Mouse (Mus musculus): Measurements from ENCODE around the gene Ccdc93. TPM values are rescaled to one million over a fixed set of nuclear protein-coding genes. Genes with fewer than 3 reads are reported as not detected.

The Ccdc93 gene
- polyA plus RNA-seq, 1 experiment from 2014 or later = 10.8 TPM

DNA sequence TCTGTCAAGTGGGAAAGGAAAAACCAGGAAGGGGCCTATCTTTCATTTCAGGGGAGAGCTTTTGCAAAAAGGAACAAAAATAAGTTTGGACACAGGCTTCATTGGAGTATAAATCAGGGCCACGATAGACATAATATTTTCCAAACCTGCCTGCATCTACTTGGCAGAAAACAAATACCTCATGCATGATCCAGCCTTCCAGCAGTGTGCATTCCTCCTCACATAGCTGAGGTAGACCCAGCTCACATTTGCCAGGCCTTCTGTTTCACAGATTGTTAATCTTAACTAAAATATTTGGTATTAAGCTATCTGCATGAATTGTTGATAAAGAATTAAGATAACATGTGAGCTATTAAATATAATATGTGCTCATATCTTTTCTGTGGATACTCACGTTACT, 37.7 kb upstream of the Ccdc93 start:
- Histone ChIP-seq H3K4me1 (ENCODE audit: control insufficient read depth, insufficient read depth, low read length) (peaks cover 6% of the 10 kb centered on the region), H3K9me3 (ENCODE audit: control insufficient read depth, low read length) (no peaks in the 10 kb centered on the region), H3K4me2 (ENCODE audit: low read depth, severe bottlenecking) (no peak overlapping the region), H3K4me3 (ENCODE audit: low read depth, low read length) (no peak overlapping the region), H3K27me3 (ENCODE audit: control insufficient read depth, insufficient read depth, low read length) (no peaks in the 10 kb centered on the region), H3K36me3 (ENCODE audit: control insufficient read depth, insufficient read depth, low read length) (no peaks in the 10 kb centered on the region), H3K27ac (replicated peaks; ENCODE audit: low read depth, low read length) (no peak overlapping the region), H3K9ac (ENCODE audit: low read length) (no peak overlapping the region)
- DNase-seq (ENCODE audit: low spot score) (no peak), ATAC-seq (ENCODE audit: insufficient number of reproducible peaks, low FRiP score, low TSS enrichment, low read depth) (no peak)
- WGBS = 75% methylated on average over 2 of the region's 2 CpGs

GRCm38 (mm10) chr1:121394764-121395163, 36.1 kb upstream of the Ccdc93 start:
- Histone ChIP-seq H3K4me3 (ENCODE audit: low read depth, low read length) (no peak overlapping the region), H3K9ac (ENCODE audit: low read length) (no peak overlapping the region), H3K4me2 (ENCODE audit: low read depth, severe bottlenecking) (no peak overlapping the region), H3K27ac (replicated peaks; ENCODE audit: low read depth, low read length) (no peak overlapping the region), H3K27me3 (ENCODE audit: control insufficient read depth, insufficient read depth, low read length) (no peaks in the 10 kb centered on the region), H3K36me3 (ENCODE audit: control insufficient read depth, insufficient read depth, low read length) (no peaks in the 10 kb centered on the region), H3K9me3 (ENCODE audit: control insufficient read depth, low read length) (no peaks in the 10 kb centered on the region), H3K4me1 (ENCODE audit: control insufficient read depth, insufficient read depth, low read length) (peaks cover 6% of the 10 kb centered on the region)
- no peak for ATAC-seq (ENCODE audit: insufficient number of reproducible peaks, low FRiP score, low TSS enrichment, low read depth)
- DNase-seq (ENCODE audit: low spot score) = no peak
- WGBS = 23% methylated on average over 5 of the region's 5 CpGs

DNA sequence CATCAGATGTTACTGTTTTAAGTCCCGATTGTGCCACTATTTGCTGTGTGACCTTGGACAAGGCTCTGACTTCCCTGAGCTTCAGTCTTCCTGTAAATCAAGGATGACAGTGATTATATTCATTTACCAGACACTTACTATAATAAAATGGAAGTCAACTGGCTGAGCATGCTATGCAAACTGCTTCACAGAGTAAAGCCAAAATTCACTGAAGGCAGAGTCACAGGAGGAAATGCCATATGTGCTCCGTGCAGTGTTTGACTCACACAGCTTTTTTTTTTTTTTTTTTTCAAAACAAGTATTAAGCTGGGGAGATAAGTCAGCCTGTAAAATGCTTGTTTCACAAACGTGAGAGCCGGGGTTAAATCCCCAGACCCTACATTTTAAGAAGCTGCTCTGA, 34.3 kb upstream of the Ccdc93 start:
- peaks cover 6% of the 10 kb centered on the region for H3K4me1 ChIP-seq (ENCODE audit: control insufficient read depth, insufficient read depth, low read length)
- WGBS = 77% methylated on average over 4 of the region's 4 CpGs
- DNase-seq (ENCODE audit: low spot score) = no peak
- no peak overlapping the region for H3K4me2 ChIP-seq (ENCODE audit: low read depth, severe bottlenecking)
- no peak overlapping the region for H3K4me3 ChIP-seq (ENCODE audit: low read depth, low read length)
- no peak overlapping the region for H3K9ac ChIP-seq (ENCODE audit: low read length)
- no peak for ATAC-seq (ENCODE audit: insufficient number of reproducible peaks, low FRiP score, low TSS enrichment, low read depth)
- H3K36me3 ChIP-seq (ENCODE audit: control insufficient read depth, insufficient read depth, low read length) = no peaks in the 10 kb centered on the region
- no peaks in the 10 kb centered on the region for H3K27me3 ChIP-seq (ENCODE audit: control insufficient read depth, insufficient read depth, low read length)
- H3K27ac ChIP-seq (replicated peaks; ENCODE audit: low read depth, low read length) = no peak overlapping the region
- no peaks in the 10 kb centered on the region for H3K9me3 ChIP-seq (ENCODE audit: control insufficient read depth, low read length)

- Histone ChIP-seq H3K4me2 (ENCODE audit: low read depth, severe bottlenecking) (no peak overlapping the region), H3K9ac (ENCODE audit: low read length) (no peak overlapping the region), H3K4me3 (ENCODE audit: low read depth, low read length) (no peak overlapping the region), H3K27me3 (ENCODE audit: control insufficient read depth, insufficient read depth, low read length) (no peaks in the 10 kb centered on the region), H3K36me3 (ENCODE audit: control insufficient read depth, insufficient read depth, low read length) (no peaks in the 10 kb centered on the region), H3K4me1 (ENCODE audit: control insufficient read depth, insufficient read depth, low read length) (peaks cover 6% of the 10 kb centered on the region), H3K9me3 (ENCODE audit: control insufficient read depth, low read length) (no peaks in the 10 kb centered on the region), H3K27ac (replicated peaks; ENCODE audit: low read depth, low read length) (no peak overlapping the region)
- DNase-seq (ENCODE audit: low spot score) (no peak), ATAC-seq (ENCODE audit: insufficient number of reproducible peaks, low FRiP score, low TSS enrichment, low read depth) (no peak)
- WGBS = 82% methylated on average over 4 of the region's 4 CpGs
These were observed 32.6 kb upstream of the Ccdc93 start for GRCm38 (mm10) chr1:121398231-121398630.

GRCm38 (mm10) chr1:121398986-121399881, 31.6 kb upstream of the Ccdc93 start:
- WGBS = 76% methylated on average over 14 of the region's 14 CpGs

DNA sequence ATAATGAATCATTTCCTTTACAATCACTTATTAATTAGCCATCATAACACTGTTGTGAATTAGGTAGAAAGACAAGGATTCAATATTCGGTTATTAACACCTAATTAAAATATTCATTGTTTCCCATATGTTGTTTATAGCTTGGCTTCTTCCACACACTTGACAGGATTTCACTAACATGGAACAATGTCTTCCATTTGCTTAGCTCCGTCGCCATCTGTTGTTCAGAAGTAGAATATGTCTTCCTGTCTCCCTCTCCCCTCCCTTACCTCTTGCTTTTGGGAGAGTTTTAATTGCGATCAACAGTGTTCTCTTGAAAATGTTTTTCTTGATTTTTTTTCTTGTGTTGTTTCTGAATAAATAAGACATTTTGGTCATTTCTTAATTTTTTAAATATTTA, 30.6 kb upstream of the Ccdc93 start:
- peaks cover 2% of the 10 kb centered on the region; the same call in 1 of the 2 replicates for H3K4me1 ChIP-seq (ENCODE audit: control insufficient read depth, insufficient read depth, low read length)
- H3K9me3 ChIP-seq (ENCODE audit: control insufficient read depth, low read length) = no peaks in the 10 kb centered on the region
- WGBS = 28% methylated on average over 4 of the region's 4 CpGs
- H3K4me3 ChIP-seq (ENCODE audit: low read depth, low read length) = no peak overlapping the region
- no peak overlapping the region for H3K9ac ChIP-seq (ENCODE audit: low read length)
- DNase-seq (ENCODE audit: low spot score) (no peak), ATAC-seq (ENCODE audit: insufficient number of reproducible peaks, low FRiP score, low TSS enrichment, low read depth) (no peak)
- H3K36me3 ChIP-seq (ENCODE audit: control insufficient read depth, insufficient read depth, low read length) = no peaks in the 10 kb centered on the region
- no peak overlapping the region for H3K4me2 ChIP-seq (ENCODE audit: low read depth, severe bottlenecking)
- no peak overlapping the region for H3K27ac ChIP-seq (replicated peaks; ENCODE audit: low read depth, low read length)
- H3K27me3 ChIP-seq (ENCODE audit: control insufficient read depth, insufficient read depth, low read length) = no peaks in the 10 kb centered on the region

More at GRCm38 (mm10) chr1:121398986-121399881, 31.6 kb upstream of the Ccdc93 start:
- Histone ChIP-seq H3K9ac (ENCODE audit: low read length) (no peak overlapping the region), H3K4me1 (ENCODE audit: control insufficient read depth, insufficient read depth, low read length) (peaks cover 6% of the 10 kb centered on the region), H3K27ac (replicated peaks; ENCODE audit: low read depth, low read length) (no peak overlapping the region), H3K36me3 (ENCODE audit: control insufficient read depth, insufficient read depth, low read length) (no peaks in the 10 kb centered on the region), H3K4me3 (ENCODE audit: low read depth, low read length) (no peak overlapping the region), H3K9me3 (ENCODE audit: control insufficient read depth, low read length) (no peaks in the 10 kb centered on the region), H3K4me2 (ENCODE audit: low read depth, severe bottlenecking) (no peak overlapping the region), H3K27me3 (ENCODE audit: control insufficient read depth, insufficient read depth, low read length) (no peaks in the 10 kb centered on the region)
- ATAC-seq (ENCODE audit: insufficient number of reproducible peaks, low FRiP score, low TSS enrichment, low read depth) = no peak
- no peak for DNase-seq (ENCODE audit: low spot score)

DNA sequence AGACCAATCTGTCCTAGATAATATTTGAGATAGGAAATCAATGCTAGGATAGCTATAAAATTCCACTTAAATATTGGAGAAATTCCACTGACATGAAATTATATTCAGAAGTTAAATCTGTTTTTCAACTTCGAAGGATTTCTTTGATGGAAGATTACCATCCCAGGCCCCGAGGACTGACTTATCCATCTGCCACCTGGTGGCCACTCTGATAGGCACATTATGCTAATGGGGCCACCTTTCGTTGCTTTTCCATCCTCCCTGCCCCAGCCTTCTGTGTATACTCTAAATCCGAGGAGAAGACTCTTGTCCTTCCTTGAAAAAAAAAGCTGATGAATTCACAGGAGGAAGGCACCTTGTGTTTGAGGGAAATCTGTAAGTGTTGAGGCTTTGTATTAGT, 11.8 kb upstream of the Ccdc93 start:
- Histone ChIP-seq H3K4me2 (ENCODE audit: low read depth, severe bottlenecking) (no peak overlapping the region), H3K9ac (ENCODE audit: low read length) (no peak overlapping the region), H3K9me3 (ENCODE audit: control insufficient read depth, low read length) (no peaks in the 10 kb centered on the region), H3K36me3 (ENCODE audit: control insufficient read depth, insufficient read depth, low read length) (no peaks in the 10 kb centered on the region), H3K4me1 (ENCODE audit: control insufficient read depth, insufficient read depth, low read length) (no peaks in the 10 kb centered on the region), H3K4me3 (ENCODE audit: low read depth, low read length) (no peak overlapping the region), H3K27me3 (ENCODE audit: control insufficient read depth, insufficient read depth, low read length) (no peaks in the 10 kb centered on the region), H3K27ac (replicated peaks; ENCODE audit: low read depth, low read length) (no peak overlapping the region)
- no peak for ATAC-seq (ENCODE audit: insufficient number of reproducible peaks, low FRiP score, low TSS enrichment, low read depth)
- WGBS = 44% methylated on average over 4 of the region's 4 CpGs
- no peak for DNase-seq (ENCODE audit: low spot score)

DNA sequence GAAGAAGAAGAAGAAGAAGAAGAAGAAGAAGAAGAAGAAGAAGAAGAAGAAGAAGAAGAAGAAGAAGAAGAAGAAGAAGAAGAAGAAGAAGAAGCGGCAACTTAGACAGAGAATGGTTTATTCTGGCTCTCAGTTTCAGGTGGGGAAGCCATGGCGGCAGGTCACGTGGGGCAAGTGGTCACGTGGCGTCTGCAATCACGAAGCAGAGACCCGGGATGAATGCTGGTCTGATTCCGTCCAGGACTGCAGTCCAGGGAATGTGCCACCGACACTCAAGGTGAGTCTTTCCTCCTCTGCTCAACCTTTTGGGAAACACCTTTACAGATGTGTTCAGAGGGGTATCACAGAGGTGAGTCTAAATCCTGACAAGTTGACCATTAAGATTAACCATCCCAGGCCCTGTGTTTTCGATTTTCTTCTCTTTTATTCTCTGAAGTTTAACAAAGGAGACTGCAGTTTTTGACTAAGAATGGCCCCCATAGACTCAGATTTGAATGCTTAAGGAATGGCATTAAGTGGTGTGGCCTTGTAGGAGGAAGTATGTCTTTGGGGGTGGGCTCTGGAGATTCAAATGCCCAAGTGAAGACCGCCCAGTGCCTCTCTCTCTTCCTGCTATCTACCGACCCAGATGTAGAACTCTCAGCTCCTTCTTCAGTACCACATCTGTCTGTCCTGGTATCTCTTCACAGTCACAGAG, 11.1 kb upstream of the Ccdc93 start:
- Histone ChIP-seq H3K9ac (ENCODE audit: low read length) (no peak overlapping the region), H3K4me3 (ENCODE audit: low read depth, low read length) (no peak overlapping the region), H3K4me2 (ENCODE audit: low read depth, severe bottlenecking) (no peak overlapping the region), H3K4me1 (ENCODE audit: control insufficient read depth, insufficient read depth, low read length) (no peaks in the 10 kb centered on the region), H3K9me3 (ENCODE audit: control insufficient read depth, low read length) (no peaks in the 10 kb centered on the region), H3K27me3 (ENCODE audit: control insufficient read depth, insufficient read depth, low read length) (no peaks in the 10 kb centered on the region), H3K27ac (replicated peaks; ENCODE audit: low read depth, low read length) (no peak overlapping the region), H3K36me3 (ENCODE audit: control insufficient read depth, insufficient read depth, low read length) (no peaks in the 10 kb centered on the region)
- no peak for DNase-seq (ENCODE audit: low spot score)
- ATAC-seq (ENCODE audit: insufficient number of reproducible peaks, low FRiP score, low TSS enrichment, low read depth) = no peak
- WGBS = 86% methylated on average over 12 of the region's 12 CpGs
